Mouse (Mus musculus) kidney, adult 2 months (tissue): ENCODE data around the gene Borcs6.

Experiments used
- CTCF ChIP-seq: fragments of 200-500 bp; conservative IDR thresholded peaks from 2 replicates; pipeline ENCODE4 v1.5.1; 2011; ENCODE audit warnings: low read depth, mild to moderate bottlenecking, control low read depth, low read length, moderate library complexity, mixed read lengths; ENCODE audit not compliant: insufficient read depth, insufficient read length
- POLR2A ChIP-seq: fragments of 200-500 bp; IDR thresholded peaks from one replicate; pipeline ENCODE4 v1.6.1; 2011; ENCODE audit warnings: low read depth, low read length, control low read depth

DNA sequence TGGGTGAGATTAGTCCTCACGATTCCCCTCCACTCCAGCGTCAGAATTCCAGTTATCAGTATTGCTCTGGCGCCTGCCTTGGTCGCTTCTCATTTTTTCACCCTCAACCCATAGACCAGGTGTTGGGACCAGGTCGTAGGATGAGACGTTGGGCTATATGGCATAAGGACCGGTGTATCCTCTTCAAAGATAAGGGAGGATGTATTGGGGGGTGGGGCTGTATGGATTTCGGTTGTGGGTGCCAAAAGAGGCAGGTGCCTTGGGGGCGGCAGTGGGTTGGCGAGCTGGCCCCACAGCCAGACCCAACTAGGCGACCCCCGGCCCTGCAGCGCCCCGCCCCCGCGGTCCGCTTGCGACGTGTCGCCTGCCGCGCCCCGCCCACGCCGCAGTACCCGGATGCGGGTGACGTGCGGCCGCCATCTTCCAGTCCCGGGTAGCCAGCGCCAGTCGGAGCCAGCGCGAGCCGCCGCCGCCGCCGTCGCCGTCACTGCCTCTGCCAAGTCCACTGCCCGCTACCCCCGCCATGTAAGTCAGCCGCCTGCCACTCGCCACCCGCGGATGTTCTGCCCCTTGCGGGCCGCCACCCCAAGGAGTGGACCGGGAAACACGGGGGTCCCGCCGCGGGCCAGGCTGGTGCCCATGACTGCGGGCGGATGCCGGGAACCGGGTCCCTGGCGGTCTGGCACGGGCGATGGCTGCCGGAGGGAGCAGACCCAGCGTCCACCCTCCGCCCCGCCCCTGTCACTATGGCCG lies 28.8 kb downstream of the Borcs6 start, which contains the start of gene Vamp2:
- no peak for TF ChIP-seq CTCF
- TF ChIP-seq POLR2A = no peak
